Mouse (Mus musculus): Measurements from ENCODE around the gene Frs2. TPM values are rescaled to one million over a fixed set of nuclear protein-coding genes. Genes with fewer than 3 reads are reported as not detected.

The Frs2 gene
- total and polyA plus RNA-seq, 2 experiments from 2014 or later = 17.3 to 20.3 TPM

DNA sequence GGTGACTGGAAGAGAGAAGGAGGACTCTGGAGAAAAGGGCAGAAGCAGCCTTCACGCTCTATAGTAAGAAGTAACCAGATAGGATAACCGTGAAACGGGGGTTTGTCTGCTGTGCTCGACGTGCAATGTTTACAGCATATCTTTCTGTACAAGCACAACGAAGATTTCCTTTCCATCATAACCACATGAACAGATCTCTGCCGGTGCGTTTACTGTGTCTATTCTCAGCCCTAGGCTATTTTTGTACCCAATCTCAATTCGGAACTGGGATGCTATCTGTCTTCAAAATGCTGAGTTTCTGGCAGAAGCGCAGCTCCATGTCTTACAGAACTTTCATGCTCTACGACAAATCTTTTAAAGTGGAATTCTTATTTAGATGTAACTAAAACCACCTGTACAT is 28.8 kb downstream of the Frs2 start:
- 64% methylated on average over 11 of the region's 11 CpGs for WGBS
- no peak overlapping the region for H3K4me2 ChIP-seq (ENCODE audit: low read depth, low read length, poor library complexity, severe bottlenecking)
- no peak for DNase-seq (ENCODE audit: low spot score)

DNA sequence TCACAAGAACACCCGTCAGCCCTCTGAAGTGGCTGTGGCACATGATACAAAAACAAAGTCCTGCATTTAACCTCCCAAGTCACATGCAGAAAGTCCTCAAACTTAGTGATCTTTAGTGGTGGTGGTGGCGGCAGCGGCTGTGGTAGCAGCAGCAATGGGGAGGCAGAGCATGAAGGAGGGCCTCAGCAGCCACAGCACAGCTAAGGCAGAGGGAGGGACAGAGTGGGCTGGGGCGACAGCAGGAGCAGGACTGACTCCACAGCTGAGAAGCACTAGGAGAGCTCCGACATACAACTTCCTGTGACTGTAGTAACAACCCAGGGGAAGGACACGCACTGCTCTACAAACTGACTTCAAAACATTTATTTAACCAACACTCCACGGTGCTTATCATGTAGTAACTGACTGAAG is 29.9 kb downstream of the Frs2 start:
- DNase-seq (ENCODE audit: low spot score) = no peak
- H3K4me2 ChIP-seq (ENCODE audit: low read depth, low read length, poor library complexity, severe bottlenecking) = no peak overlapping the region
- no peak for TF ChIP-seq CTCF (IDR thresholded peaks at IDR 0.05)
- H3K27me3 ChIP-seq (ENCODE audit: insufficient read depth, low read length) = no peaks in the 10 kb centered on the region
- no peak overlapping the region for H3K9ac ChIP-seq (replicated peaks; ENCODE audit: low read length, poor library complexity, severe bottlenecking)
- no peaks in the 10 kb centered on the region for H3K4me1 ChIP-seq (ENCODE audit: insufficient read depth, low read length)
- no peak for ATAC-seq (ENCODE audit: low FRiP score)
- no peak overlapping the region for H3K27ac ChIP-seq (ENCODE audit: low read depth, low read length)
- H3K4me3 ChIP-seq (ENCODE audit: low read depth, low read length) = no peak overlapping the region
- no peaks in the 10 kb centered on the region for H3K36me3 ChIP-seq (ENCODE audit: insufficient read depth, low read length)
- WGBS = 78% methylated on average over 7 of the region's 7 CpGs
- no peaks in the 10 kb centered on the region for H3K9me3 ChIP-seq (ENCODE audit: low read length)

More for the DNA sequence above, 28.8 kb downstream of the Frs2 start:
- ATAC-seq (ENCODE audit: low FRiP score) = no peak
- Histone ChIP-seq H3K9me3 (ENCODE audit: low read length) (no peaks in the 10 kb centered on the region), H3K27me3 (ENCODE audit: insufficient read depth, low read length) (no peaks in the 10 kb centered on the region), H3K4me3 (ENCODE audit: low read depth, low read length) (no peak overlapping the region), H3K9ac (replicated peaks; ENCODE audit: low read length, poor library complexity, severe bottlenecking) (no peak overlapping the region), H3K27ac (ENCODE audit: low read depth, low read length) (no peak overlapping the region), H3K4me1 (ENCODE audit: insufficient read depth, low read length) (no peaks in the 10 kb centered on the region), H3K36me3 (ENCODE audit: insufficient read depth, low read length) (no peaks in the 10 kb centered on the region)
- TF ChIP-seq CTCF (IDR thresholded peaks at IDR 0.05) = no peak

DNA sequence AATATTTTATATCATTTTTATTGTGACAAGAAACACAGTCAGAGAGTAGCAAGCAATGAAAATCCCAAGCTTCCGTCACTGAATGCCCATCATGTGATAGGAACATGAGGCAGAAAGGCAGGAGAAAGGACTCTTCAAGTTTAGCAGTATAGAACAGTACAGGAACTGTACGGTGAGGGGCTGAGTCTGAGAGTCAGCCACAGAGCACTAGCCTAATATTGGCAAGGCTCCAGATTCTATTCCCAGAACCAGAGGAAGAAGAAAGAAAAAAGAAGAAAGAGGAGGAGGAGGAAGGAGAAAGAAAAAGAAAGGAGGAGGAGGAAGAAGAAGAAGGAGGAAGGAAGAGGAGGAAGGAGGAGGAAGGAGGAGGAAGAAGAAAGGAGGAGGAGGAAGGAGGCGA is 32.7 kb downstream of the Frs2 start:
- no peaks in the 10 kb centered on the region for H3K9me3 ChIP-seq (ENCODE audit: low read length)
- no peak for TF ChIP-seq CTCF (IDR thresholded peaks at IDR 0.05)
- no peaks in the 10 kb centered on the region for H3K27me3 ChIP-seq (ENCODE audit: insufficient read depth, low read length)
- no peak overlapping the region for H3K9ac ChIP-seq (replicated peaks; ENCODE audit: low read length, poor library complexity, severe bottlenecking)
- H3K27ac ChIP-seq (ENCODE audit: low read depth, low read length) = no peak overlapping the region
- WGBS = 63% methylated on average over 3 of the region's 3 CpGs
- no peaks in the 10 kb centered on the region for H3K4me1 ChIP-seq (ENCODE audit: insufficient read depth, low read length)
- ATAC-seq (ENCODE audit: low FRiP score) (no peak), DNase-seq (ENCODE audit: low spot score) (no peak)
- no peak overlapping the region for H3K4me2 ChIP-seq (ENCODE audit: low read depth, low read length, poor library complexity, severe bottlenecking)
- H3K4me3 ChIP-seq (ENCODE audit: low read depth, low read length) = no peak overlapping the region
- no peaks in the 10 kb centered on the region for H3K36me3 ChIP-seq (ENCODE audit: insufficient read depth, low read length)

DNA sequence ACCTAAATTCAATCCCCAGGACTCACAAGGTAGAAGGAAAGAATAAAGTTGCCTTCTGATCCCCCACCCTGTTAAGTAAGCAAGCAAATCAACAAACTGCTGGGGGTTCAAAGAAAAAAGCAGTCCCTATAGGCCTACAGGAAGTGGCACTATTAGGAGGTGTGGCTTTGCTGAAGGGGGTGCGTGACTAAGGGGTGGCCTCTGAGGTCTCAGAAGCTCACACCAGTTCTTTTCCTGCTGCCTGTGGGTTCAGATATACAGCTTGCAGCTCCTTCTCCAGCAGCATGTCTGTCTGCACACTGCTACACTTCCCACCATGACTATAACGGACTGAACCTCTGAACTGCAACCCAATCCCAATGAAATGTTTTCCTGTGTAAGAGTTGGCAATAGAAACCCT is 35.8 kb downstream of the Frs2 start:
- no peak for DNase-seq (ENCODE audit: low spot score)
- TF ChIP-seq CTCF (IDR thresholded peaks at IDR 0.05) = no peak
- no peak overlapping the region for H3K9ac ChIP-seq (replicated peaks; ENCODE audit: low read length, poor library complexity, severe bottlenecking)
- no peaks in the 10 kb centered on the region for H3K9me3 ChIP-seq (ENCODE audit: low read length)
- no peaks in the 10 kb centered on the region for H3K27me3 ChIP-seq (ENCODE audit: insufficient read depth, low read length)
- no peak overlapping the region for H3K4me2 ChIP-seq (ENCODE audit: low read depth, low read length, poor library complexity, severe bottlenecking)
- no peak overlapping the region for H3K27ac ChIP-seq (ENCODE audit: low read depth, low read length)
- H3K4me3 ChIP-seq (ENCODE audit: low read depth, low read length) = no peak overlapping the region
- H3K36me3 ChIP-seq (ENCODE audit: insufficient read depth, low read length) = no peaks in the 10 kb centered on the region
- no peaks in the 10 kb centered on the region for H3K4me1 ChIP-seq (ENCODE audit: insufficient read depth, low read length)
- WGBS = 64% methylated on average over 2 of the region's 2 CpGs
- ATAC-seq (ENCODE audit: low FRiP score) = no peak

DNA sequence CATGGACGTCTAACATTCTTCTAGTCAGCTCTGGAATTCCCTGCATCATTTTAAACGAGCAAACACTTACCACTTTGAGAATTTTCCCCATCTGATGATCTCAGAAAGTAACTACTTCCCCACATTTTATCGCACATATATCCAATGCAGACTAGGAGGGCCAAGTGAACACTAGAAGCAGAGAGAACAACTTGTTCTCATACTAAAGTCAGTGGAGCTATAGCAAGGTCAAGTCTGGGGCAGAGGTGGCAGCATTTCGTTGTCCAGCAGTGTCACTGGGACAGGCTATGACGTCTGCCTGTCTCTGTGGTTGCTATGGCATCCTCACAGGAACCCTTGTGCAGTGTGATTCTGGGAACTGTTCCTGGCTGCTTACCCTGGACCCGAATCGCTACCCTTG is 36.9 kb downstream of the Frs2 start:
- DNase-seq (ENCODE audit: low spot score) (no peak), ATAC-seq (ENCODE audit: low FRiP score) (no peak)
- Histone ChIP-seq H3K36me3 (ENCODE audit: insufficient read depth, low read length) (no peaks in the 10 kb centered on the region), H3K4me1 (ENCODE audit: insufficient read depth, low read length) (no peaks in the 10 kb centered on the region), H3K4me2 (ENCODE audit: low read depth, low read length, poor library complexity, severe bottlenecking) (no peak overlapping the region), H3K9ac (replicated peaks; ENCODE audit: low read length, poor library complexity, severe bottlenecking) (no peak overlapping the region), H3K4me3 (ENCODE audit: low read depth, low read length) (no peak overlapping the region), H3K27ac (ENCODE audit: low read depth, low read length) (no peak overlapping the region), H3K27me3 (ENCODE audit: insufficient read depth, low read length) (no peaks in the 10 kb centered on the region), H3K9me3 (ENCODE audit: low read length) (no peaks in the 10 kb centered on the region)
- TF ChIP-seq CTCF (IDR thresholded peaks at IDR 0.05) = no peak
- 56% methylated on average over 7 of the region's 7 CpGs for WGBS

DNA sequence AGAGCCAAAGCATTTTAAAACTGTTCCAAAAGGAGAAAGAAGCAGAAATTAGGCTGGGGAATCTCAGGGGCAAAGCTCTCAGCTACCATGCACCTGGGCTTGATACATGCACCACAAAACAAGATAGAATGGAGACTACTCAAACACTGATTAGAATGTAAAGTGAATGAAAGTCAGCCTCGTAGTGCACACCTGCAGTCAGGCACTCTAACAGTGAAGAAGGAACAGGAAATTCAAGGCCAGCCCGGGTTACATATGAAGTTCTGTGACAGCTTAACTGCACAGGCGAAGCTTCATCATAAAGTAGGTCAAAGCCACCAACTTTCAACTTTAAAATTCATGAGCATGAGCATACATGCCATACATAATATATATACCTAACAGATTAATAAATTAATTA is 38.1 kb downstream of the Frs2 start:
- H3K4me1 ChIP-seq (ENCODE audit: insufficient read depth, low read length) = 0 out of 2 replicates have a peak, but pooled peaks cover 3% of the 10 kb centered on the region
- no peaks in the 10 kb centered on the region for H3K9me3 ChIP-seq (ENCODE audit: low read length)
- no peaks in the 10 kb centered on the region for H3K36me3 ChIP-seq (ENCODE audit: insufficient read depth, low read length)
- no peak overlapping the region for H3K4me3 ChIP-seq (ENCODE audit: low read depth, low read length)
- no peak for DNase-seq (ENCODE audit: low spot score)
- TF ChIP-seq CTCF (IDR thresholded peaks at IDR 0.05) = no peak
- 76% methylated on average over 3 of the region's 3 CpGs for WGBS
- H3K9ac ChIP-seq (replicated peaks; ENCODE audit: low read length, poor library complexity, severe bottlenecking) = no peak overlapping the region
- H3K27me3 ChIP-seq (ENCODE audit: insufficient read depth, low read length) = no peaks in the 10 kb centered on the region
- no peak overlapping the region for H3K4me2 ChIP-seq (ENCODE audit: low read depth, low read length, poor library complexity, severe bottlenecking)
- no peak for ATAC-seq (ENCODE audit: low FRiP score)
- H3K27ac ChIP-seq (ENCODE audit: low read depth, low read length) = no peak overlapping the region

All from midbrain, postnatal 0 days (tissue).